Mouse (Mus musculus) bone marrow macrophage, adult 2 months (primary cell): ENCODE measurements around the gene Aldh4a1. TPM values are rescaled to one million over a fixed set of nuclear protein-coding genes. Genes with fewer than 3 reads are reported as not detected.
A peak's percentile ranks its signal among the peaks of the same experiment; 100 is the strongest.

Experiments used
- H3K27ac ChIP-seq: 2 replicates; pipeline ENCODE4 v1.5.1; 2012; ENCODE audit warnings: low read depth, low read length; ENCODE audit not compliant: insufficient read depth
- H3K4me1 ChIP-seq: 2 replicates; pipeline ENCODE4 v1.6.1; 2012; ENCODE audit warnings: low read length; ENCODE audit not compliant: control insufficient read depth, insufficient read depth
- H3K4me3 ChIP-seq: 2 replicates; pipeline ENCODE4 v1.5.1; 2012; ENCODE audit warnings: mild to moderate bottlenecking, low read length, moderate library complexity; ENCODE audit not compliant: insufficient read depth
- CTCF ChIP-seq: IDR thresholded peaks from 2 replicates; pipeline ENCODE4 v1.5.1; 2012; ENCODE audit warnings: low read depth, mild to moderate bottlenecking, low read length, moderate library complexity
- POLR2A ChIP-seq: IDR thresholded peaks from 2 replicates; pipeline ENCODE4 v1.6.1; 2012; ENCODE audit warnings: mild to moderate bottlenecking, low read depth, low read length, borderline replicate concordance
- polyA plus RNA-seq: library from polyadenylated mRNA; stranded (reverse); fragments of >200 nt; gene quantifications from 2 replicates; pipeline ENCODE4 v1.2.4, GENCODE M21; 2012; ENCODE audit not compliant: missing spikeins, insufficient read depth, insufficient read length

Aldh4a1 gene
- polyA plus RNA-seq, 1 experiment, result 13.8 TPM

DNA sequence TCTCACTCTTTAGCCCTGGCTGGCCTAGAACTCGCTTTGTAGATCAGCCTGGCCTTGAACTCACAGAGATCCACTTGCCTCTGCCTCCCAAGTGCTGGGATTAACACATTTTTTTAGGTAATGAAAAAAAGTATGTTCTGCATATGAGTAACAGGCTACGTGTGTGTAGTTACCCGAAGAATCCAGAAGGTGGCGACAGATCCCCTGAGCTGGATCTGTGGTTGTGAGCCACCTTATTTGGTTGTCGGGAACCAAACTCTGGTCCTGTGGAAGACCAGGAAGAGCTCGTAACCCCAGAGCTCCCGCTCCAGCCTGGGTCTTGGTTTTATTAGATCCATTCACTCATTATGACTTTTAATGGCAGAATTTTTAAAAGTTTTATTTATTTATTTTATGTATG, 24.2 kb downstream of the Aldh4a1 start:
- no peak overlapping the region for H3K4me3 ChIP-seq
- no peaks in the 10 kb centered on the region for H3K4me1 ChIP-seq
- H3K27ac ChIP-seq, result no peak overlapping the region
- TF ChIP-seq CTCF (peak; percentile 27), POLR2A (no peak)

DNA sequence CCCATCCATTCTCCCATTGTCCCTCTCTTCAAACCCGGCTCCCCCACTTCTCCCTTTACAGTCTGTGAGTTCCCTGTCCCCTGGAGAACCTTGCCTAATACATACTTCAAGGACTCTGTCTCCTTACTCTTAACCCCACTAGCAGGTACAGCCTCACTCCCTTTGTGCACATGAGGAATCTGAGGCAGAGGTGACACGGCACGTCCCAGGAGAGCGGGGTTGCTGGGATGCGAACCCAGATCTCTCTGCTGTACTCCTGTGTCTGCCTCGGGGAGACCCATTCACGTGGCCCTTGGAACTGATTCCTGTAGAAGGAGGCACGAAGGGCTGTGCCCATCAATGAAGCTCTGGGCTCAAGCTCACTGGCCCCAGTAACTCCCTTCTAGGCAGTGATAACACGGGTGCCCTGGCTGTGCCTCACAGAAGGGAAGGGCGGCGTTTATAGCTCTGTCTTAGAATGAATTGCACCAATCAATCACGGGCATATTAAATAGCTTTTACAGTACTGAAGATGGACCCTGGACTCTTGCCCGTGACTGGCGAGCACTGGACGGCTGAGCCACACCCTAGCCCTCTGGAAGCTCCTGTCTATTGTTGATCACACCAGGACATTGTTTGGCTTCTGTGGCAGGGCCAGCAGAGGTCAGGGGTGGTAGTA, 27.5 kb downstream of the Aldh4a1 start:
- Histone ChIP-seq H3K4me1 (no peaks in the 10 kb centered on the region), H3K4me3 (no peak overlapping the region), H3K27ac (no peak overlapping the region)
- TF ChIP-seq POLR2A, result no peak
- TF ChIP-seq CTCF, result no peak

DNA sequence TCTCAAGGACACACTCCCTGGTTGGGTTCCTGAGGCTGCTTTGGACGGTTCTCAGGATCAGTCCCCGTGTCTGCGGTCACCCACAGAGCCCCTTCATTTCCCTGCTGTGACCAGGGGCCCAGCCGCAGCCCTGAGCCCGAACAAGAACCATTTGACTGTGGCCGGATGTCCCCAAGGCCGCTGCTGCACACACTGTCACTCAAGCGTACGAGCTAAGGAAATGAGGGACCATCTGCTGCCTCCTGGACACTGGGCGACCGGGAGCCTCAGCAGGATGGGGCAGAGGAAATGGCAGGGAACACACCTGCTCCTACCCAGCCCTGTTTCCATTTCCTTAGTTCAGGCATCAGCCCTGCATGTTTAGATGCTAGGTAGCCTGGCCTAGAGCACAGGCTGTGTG, 28.2 kb downstream of the Aldh4a1 start:
- Histone ChIP-seq H3K4me3 (no peak overlapping the region), H3K27ac (no peak overlapping the region), H3K4me1 (no peaks in the 10 kb centered on the region)
- TF ChIP-seq CTCF (no peak), POLR2A (no peak)

DNA sequence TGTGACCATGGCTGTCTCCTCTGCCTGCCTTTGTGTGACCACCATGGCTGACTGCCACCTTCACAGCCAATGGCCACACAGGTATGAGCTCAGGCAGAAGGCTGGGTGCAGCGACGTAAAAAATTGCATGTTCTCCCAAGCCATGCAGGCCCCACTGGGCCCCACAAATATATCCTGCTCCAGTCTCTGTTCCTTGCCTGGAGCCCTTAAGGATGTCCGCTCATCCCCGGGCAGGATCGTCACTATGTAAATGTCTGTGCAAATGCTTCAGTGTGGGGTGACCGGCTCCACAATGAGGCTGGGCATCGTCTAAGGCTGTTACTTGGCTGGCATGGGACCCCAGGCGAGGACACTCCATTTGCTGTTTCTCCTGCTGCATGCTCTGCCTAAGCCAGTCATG, 30.6 kb downstream of the Aldh4a1 start, which contains the start of gene Tas1r2:
Gene Tas1r2, plus strand, starts transcription at position 301 of the 400 bp plus-strand sequence.
- no peak within 1 kb of the TSS for H3K4me3 ChIP-seq
- H3K4me1 ChIP-seq, result no peaks in the 10 kb centered on the region
- TF ChIP-seq POLR2A, result no peak
- no peak for TF ChIP-seq CTCF
- no peak within 1 kb of the TSS for H3K27ac ChIP-seq

DNA sequence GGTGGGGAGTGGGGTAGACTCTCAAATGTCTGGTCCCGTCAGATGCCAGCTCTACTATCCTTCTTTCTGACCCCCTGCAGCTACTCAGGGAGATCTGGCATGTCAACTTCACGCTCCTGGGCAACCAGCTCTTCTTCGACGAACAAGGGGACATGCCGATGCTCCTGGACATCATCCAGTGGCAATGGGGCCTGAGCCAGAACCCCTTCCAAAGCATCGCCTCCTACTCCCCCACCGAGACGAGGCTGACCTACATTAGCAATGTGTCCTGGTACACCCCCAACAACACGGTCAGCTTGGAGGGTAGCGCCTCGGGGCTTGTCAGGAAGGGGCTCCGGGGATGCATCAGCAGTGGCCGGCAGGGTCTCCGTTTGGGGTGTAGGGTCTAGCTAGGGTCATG, 39.2 kb downstream of the Aldh4a1 start:
- Histone ChIP-seq H3K4me1 (no peaks in the 10 kb centered on the region), H3K4me3 (no peak overlapping the region), H3K27ac (no peak overlapping the region)
- no peak for TF ChIP-seq CTCF
- TF ChIP-seq POLR2A, result no peak

DNA sequence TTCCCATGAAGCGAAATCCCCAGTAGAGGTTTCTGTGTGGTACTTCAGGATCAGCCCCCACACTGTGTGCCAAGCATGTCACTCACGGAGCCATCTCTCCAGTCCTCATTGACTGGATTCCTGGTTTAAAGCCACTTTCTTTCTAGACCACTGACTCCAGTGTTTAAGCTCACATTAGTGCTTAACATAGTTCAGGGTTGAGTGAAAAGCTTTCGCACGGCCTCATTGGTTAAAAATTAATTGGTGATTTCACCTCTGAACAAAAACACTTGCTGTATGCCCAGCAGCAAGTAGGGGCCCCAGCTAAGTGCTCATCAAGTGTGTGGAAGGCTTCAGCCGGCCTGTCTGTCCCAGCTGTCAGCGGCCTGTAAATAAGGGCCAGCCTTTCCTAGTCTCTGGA, 45.0 kb downstream of the Aldh4a1 start:
- TF ChIP-seq POLR2A (no peak), CTCF (no peak)
- Histone ChIP-seq H3K4me3 (no peak overlapping the region), H3K4me1 (no peaks in the 10 kb centered on the region), H3K27ac (no peak overlapping the region)

DNA sequence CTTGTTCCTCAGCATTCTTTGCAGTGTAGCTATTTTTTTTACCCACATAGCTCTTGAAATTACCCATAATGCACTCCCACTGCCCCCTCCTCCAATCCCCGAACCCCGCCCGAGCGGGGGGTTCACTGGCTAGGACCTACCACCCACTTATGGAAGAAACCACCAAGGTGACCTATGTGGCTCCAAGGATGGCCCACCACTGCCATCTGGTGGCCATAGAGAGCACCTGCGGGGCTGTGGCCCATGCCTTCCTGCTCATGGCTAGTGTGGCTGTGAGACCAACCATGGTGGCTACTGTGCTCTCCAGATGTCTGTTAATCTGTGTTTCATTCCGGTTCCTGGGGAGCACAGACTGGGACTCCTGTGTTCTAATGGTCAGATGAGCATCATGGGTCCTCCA, 47.2 kb downstream of the Aldh4a1 start:
- Histone ChIP-seq H3K4me1 (no peaks in the 10 kb centered on the region), H3K4me3 (no peak overlapping the region), H3K27ac (no peak overlapping the region)
- TF ChIP-seq POLR2A (no peak), CTCF (peak; percentile 54)

DNA sequence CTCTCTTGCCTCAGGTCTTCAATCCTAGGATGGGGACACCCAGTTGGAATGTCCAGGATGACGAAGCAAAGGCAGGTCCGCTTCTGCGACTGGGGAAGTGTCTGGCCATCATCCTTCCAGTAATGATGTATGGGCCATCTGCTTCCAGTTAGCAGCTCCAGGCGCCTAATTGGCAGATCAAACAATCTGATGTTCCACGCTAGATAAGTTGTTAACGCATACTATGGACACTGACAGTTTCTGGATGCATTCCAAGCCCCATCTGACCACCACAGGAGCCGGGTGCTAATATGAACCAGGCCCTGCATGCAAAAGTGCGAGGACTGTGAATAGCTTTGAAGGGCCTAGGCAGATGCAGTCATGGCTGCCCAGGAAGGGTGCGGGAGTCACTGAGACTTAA, 53.0 kb downstream of the Aldh4a1 start:
- no peak overlapping the region for H3K4me3 ChIP-seq
- H3K27ac ChIP-seq, result no peak overlapping the region
- no peak for TF ChIP-seq POLR2A
- no peak for TF ChIP-seq CTCF
- H3K4me1 ChIP-seq, result no peaks in the 10 kb centered on the region

DNA sequence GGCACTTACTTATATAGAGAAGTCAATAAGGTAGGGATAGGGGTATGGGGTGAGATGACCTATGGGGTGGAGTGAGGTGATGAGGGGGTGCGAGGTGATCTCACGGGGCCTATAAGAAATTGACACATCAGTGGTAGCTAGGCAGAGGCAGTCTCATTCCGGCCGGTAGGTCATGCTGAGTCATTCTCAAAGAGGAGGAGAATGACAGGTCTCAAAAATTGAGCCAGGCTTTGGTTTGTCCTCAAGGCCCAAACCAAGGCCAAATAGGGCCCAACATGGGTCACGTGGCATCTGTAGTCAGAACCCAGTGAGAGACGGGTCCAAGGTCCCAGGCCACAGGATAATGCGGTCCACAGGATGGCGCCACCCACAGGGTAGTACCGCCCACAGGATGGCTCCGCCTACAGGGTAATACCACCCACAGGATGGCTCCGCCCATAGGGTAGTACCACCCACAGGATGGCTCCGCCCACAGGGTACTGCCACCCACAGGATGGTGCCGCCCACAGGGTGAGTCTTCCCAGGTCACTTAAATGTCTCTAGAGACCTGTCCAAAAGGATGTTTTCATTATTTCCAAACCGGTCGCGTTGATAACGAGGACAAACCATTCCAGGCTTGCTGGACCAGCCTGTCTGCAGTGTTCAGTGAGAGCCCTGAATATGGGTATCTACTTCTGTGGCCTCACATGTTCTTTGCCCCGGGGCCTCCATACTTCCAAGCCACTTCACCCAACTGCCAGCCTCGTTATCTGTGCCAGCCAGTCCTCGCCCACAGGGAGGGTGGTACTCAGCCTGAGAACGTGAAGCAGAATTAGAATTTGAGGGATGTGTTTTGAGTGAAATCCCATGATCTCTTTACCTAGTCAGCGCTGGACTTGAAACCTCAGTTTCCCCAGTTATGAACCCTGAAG, 61.3 kb downstream of the Aldh4a1 start:
- H3K27ac ChIP-seq, result no peak overlapping the region
- no peak overlapping the region for H3K4me3 ChIP-seq
- TF ChIP-seq CTCF, result no peak
- TF ChIP-seq POLR2A, result no peak
- no peaks in the 10 kb centered on the region for H3K4me1 ChIP-seq

DNA sequence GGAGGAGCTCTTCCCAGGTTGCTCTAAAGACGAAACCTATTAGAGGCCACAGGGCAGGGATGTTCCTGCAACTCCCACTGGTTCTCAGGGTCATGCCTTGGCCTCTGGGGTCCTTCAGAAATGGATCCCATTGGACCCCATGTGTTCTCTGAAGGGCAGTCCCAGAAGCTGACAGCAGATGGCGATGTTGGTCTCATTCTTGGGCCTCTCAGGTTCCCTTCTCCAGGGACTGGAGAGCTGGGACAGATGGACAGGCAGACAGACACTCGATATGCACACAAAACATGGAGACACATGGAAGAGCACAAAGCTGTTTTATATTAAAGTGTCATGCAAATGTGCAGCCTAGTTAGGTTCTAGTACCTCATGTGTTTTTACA, 62.0 kb downstream of the Aldh4a1 start:
- Histone ChIP-seq H3K4me3 (no peak overlapping the region), H3K4me1 (no peaks in the 10 kb centered on the region), H3K27ac (no peak overlapping the region)
- no peak for TF ChIP-seq POLR2A
- peak; percentile 46; the same call in 1 of the 2 replicates for TF ChIP-seq CTCF

DNA sequence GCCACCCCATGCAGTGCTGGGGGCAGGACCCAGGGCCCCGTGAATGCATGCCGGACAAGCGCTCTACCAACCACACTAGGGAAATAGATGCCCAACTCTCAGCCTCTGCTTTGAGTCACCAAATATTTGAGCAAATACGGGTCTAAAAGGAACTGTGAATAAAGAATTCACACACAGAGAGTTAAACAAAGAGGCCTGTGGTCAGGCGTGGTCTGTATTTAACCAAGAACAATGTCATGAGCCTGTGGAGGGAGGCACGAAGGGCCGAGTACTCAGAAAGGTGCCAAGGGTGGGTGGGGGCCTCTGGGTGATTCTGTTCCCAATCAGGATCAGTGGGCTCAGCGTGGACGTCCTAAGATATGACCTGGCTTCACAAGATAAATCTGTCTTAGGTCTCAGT, 65.4 kb downstream of the Aldh4a1 start:
- no peak for TF ChIP-seq POLR2A
- no peak for TF ChIP-seq CTCF
- no peak overlapping the region for H3K4me3 ChIP-seq

More for the DNA sequence above, 65.4 kb downstream of the Aldh4a1 start:
- H3K4me1 ChIP-seq, result no peaks in the 10 kb centered on the region
- H3K27ac ChIP-seq, result no peak overlapping the region
